Mouse (Mus musculus): Measurements from ENCODE around the gene Cnot6. TPM values are rescaled to one million over a fixed set of nuclear protein-coding genes. Genes with fewer than 3 reads are reported as not detected.

Cnot6 gene
- total RNA-seq (2015) (65.2 and 67.0 TPM in 2 replicates), total RNA-seq (2017) (45.4 and 58.5 TPM in 2 replicates)

- ATAC-seq (ENCODE audit: poor library complexity, severe bottlenecking): peak; percentile 99
These were observed at the start of gene Cnot6 for GRCm38 (mm10) chr11:49712555-49713335. Gene Cnot6 (minus strand): TSS chr11:49712723.

- ATAC-seq (ENCODE audit: poor library complexity, severe bottlenecking): no peak
These were observed 48.6 kb upstream of the Cnot6 start for GRCm38 (mm10) chr11:49761130-49761529.

GRCm38 (mm10) chr11:49758096-49758495 lies 45.6 kb upstream of the Cnot6 start:
- ATAC-seq (ENCODE audit: poor library complexity, severe bottlenecking): no peak

- ATAC-seq (ENCODE audit: poor library complexity, severe bottlenecking): no peak
These were observed 42.6 kb upstream of the Cnot6 start for GRCm38 (mm10) chr11:49754958-49755665.

GRCm38 (mm10) chr11:49746756-49747155 lies 34.2 kb upstream of the Cnot6 start:
- ATAC-seq (ENCODE audit: poor library complexity, severe bottlenecking): no peak

GRCm38 (mm10) chr11:49745839-49746238 lies 33.3 kb upstream of the Cnot6 start:
- ATAC-seq (ENCODE audit: poor library complexity, severe bottlenecking): no peak

- no peak for ATAC-seq (ENCODE audit: poor library complexity, severe bottlenecking)
These were observed 32.5 kb upstream of the Cnot6 start for GRCm38 (mm10) chr11:49744981-49745380.

- no peak for ATAC-seq (ENCODE audit: poor library complexity, severe bottlenecking)
These were observed 31.1 kb upstream of the Cnot6 start for GRCm38 (mm10) chr11:49743634-49744033.

- ATAC-seq (ENCODE audit: poor library complexity, severe bottlenecking): no peak
These were observed 29.7 kb upstream of the Cnot6 start for GRCm38 (mm10) chr11:49742248-49742647.

GRCm38 (mm10) chr11:49739776-49740175 lies 27.3 kb upstream of the Cnot6 start:
- ATAC-seq (ENCODE audit: poor library complexity, severe bottlenecking): peak; percentile 93

- ATAC-seq (ENCODE audit: poor library complexity, severe bottlenecking): no peak
These were observed 26.3 kb upstream of the Cnot6 start for GRCm38 (mm10) chr11:49738659-49739406.

- no peak for ATAC-seq (ENCODE audit: poor library complexity, severe bottlenecking)
These were observed 25.1 kb upstream of the Cnot6 start for GRCm38 (mm10) chr11:49737625-49738024.

- ATAC-seq (ENCODE audit: poor library complexity, severe bottlenecking): no peak
These were observed 22.2 kb upstream of the Cnot6 start for GRCm38 (mm10) chr11:49734771-49735170.

- ATAC-seq (ENCODE audit: poor library complexity, severe bottlenecking): no peak
These were observed 17.9 kb upstream of the Cnot6 start for GRCm38 (mm10) chr11:49730275-49730948.

- ATAC-seq (ENCODE audit: poor library complexity, severe bottlenecking): peak; percentile 84
These were observed 15.4 kb upstream of the Cnot6 start for GRCm38 (mm10) chr11:49727877-49728276.

- ATAC-seq (ENCODE audit: poor library complexity, severe bottlenecking): no peak
These were observed 14.3 kb upstream of the Cnot6 start for GRCm38 (mm10) chr11:49726800-49727199.

- ATAC-seq (ENCODE audit: poor library complexity, severe bottlenecking): no peak
These were observed 12.2 kb upstream of the Cnot6 start for GRCm38 (mm10) chr11:49724676-49725075.

- peak; percentile 57 for ATAC-seq (ENCODE audit: poor library complexity, severe bottlenecking)
These were observed 10.8 kb upstream of the Cnot6 start for GRCm38 (mm10) chr11:49723281-49723680.

GRCm38 (mm10) chr11:49722692-49723091 lies 10.2 kb upstream of the Cnot6 start:
- ATAC-seq (ENCODE audit: poor library complexity, severe bottlenecking): no peak

- no peak for ATAC-seq (ENCODE audit: poor library complexity, severe bottlenecking)
These were observed 8.8 kb upstream of the Cnot6 start for GRCm38 (mm10) chr11:49721358-49721757.

Measured in megakaryocyte, adult 5-6 weeks (primary cell).